Mouse (Mus musculus) hindbrain, embryonic 13.5 days (tissue): ENCODE measurements at regions not wholly inside any gene's neighbourhood (a gene's known extent, or its start where the extent isn't known, plus 50 kb on each side); places are given as distances from the start of the nearest gene placed in this dataset.

ENCODE experiments used
- ATAC-seq: fragments of 200-750 bp; cut with Nextera tagmentation; 2 replicates; pipeline ENCODE4 v1.8.0; 2017; ENCODE audit warnings: moderate TSS enrichment; ENCODE audit not compliant: low FRiP score
- H3K27ac ChIP-seq: fragments of 300-500 bp; sonication (generic); 2 replicates; pipeline ENCODE4 v1.5.1; 2015; ENCODE audit warnings: inconsistent platforms, mild to moderate bottlenecking, moderate library complexity
- H3K27me3 ChIP-seq: fragments of 300-500 bp; sonication (generic); 2 replicates; pipeline ENCODE4 v1.6.1; 2015; ENCODE audit warnings: mild to moderate bottlenecking, inconsistent platforms
- H3K36me3 ChIP-seq: fragments of 300-500 bp; sonication (generic); 2 replicates; pipeline ENCODE4 v1.6.1; 2015; ENCODE audit warnings: mild to moderate bottlenecking, inconsistent platforms
- H3K4me1 ChIP-seq: fragments of 300-500 bp; sonication (generic); replicated peaks from 2 replicates; pipeline ENCODE4 v1.6.1; 2015; ENCODE audit warnings: inconsistent platforms
- H3K4me2 ChIP-seq: fragments of 300-500 bp; sonication (generic); 2 replicates; pipeline ENCODE4 v1.6.1; 2015; ENCODE audit warnings: inconsistent platforms, mild to moderate bottlenecking, moderate library complexity
- H3K4me3 ChIP-seq: fragments of 300-500 bp; sonication (generic); 2 replicates; pipeline ENCODE4 v1.5.1; 2015; ENCODE audit warnings: mild to moderate bottlenecking, inconsistent platforms
- H3K9ac ChIP-seq: fragments of 300-500 bp; sonication (generic); 2 replicates; pipeline ENCODE4 v1.6.1; 2015; ENCODE audit warnings: mild to moderate bottlenecking, inconsistent platforms
- H3K9me3 ChIP-seq: fragments of 300-500 bp; sonication (generic); 2 replicates; pipeline ENCODE4 v1.6.1; 2016; ENCODE audit warnings: inconsistent platforms
- WGBS: fragments of 180-500 bp; shearing (Covaris S2); methylation state at CpG from one replicate; pipeline ENCODE4 v1.1.7; 2015; 5-methylcytosine and 5-hydroxymethylcytosine counted together

- ATAC-seq, result no peak
- no peaks in the 10 kb centered on the region for H3K9me3 ChIP-seq
- H3K4me3 ChIP-seq, result no peak overlapping the region
- no peak overlapping the region for H3K27ac ChIP-seq
- no peaks in the 10 kb centered on the region for H3K4me1 ChIP-seq
- H3K9ac ChIP-seq, result no peak overlapping the region
- no peaks in the 10 kb centered on the region for H3K36me3 ChIP-seq
- 89% methylated on average over 4 of the region's 4 CpGs for WGBS
- no peak overlapping the region for H3K4me2 ChIP-seq
- no peaks in the 10 kb centered on the region for H3K27me3 ChIP-seq
Measured at GRCm38 (mm10) chr3:43339101-43339500, 1596.7 kb downstream of the D3Ertd751e start.

DNA sequence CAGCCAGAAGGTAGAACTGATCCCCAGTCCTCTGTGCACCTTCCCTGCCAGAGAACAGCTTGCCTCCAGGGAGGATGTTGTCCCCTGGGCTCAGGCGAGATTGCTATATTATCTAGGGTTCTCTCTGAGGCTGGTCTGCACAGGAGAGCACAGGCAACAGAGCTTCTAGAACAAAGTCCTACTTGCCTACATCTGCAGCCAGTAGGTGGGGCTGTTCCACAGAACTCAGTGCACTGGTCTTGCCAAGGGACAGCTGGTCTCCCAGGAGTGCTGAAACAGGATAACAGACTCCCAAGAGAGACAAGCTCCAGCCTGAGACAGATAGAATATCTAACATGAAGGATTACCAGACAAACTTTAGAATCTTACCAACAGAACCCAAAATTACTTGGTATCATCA is 1600.5 kb downstream of the D3Ertd751e start:
- H3K4me1 ChIP-seq, result no peaks in the 10 kb centered on the region
- H3K27ac ChIP-seq, result no peak overlapping the region
- WGBS, result 100% methylated on average over 1 of the region's 1 CpGs
- no peaks in the 10 kb centered on the region for H3K9me3 ChIP-seq
- H3K4me3 ChIP-seq, result no peak overlapping the region
- H3K27me3 ChIP-seq, result no peaks in the 10 kb centered on the region
- no peak for ATAC-seq
- H3K4me2 ChIP-seq, result no peak overlapping the region
- H3K9ac ChIP-seq, result no peak overlapping the region
- no peaks in the 10 kb centered on the region for H3K36me3 ChIP-seq

- Histone ChIP-seq H3K4me1 (no peaks in the 10 kb centered on the region), H3K9me3 (no peaks in the 10 kb centered on the region), H3K36me3 (no peaks in the 10 kb centered on the region), H3K4me2 (no peak overlapping the region), H3K27me3 (no peaks in the 10 kb centered on the region), H3K27ac (no peak overlapping the region), H3K4me3 (no peak overlapping the region), H3K9ac (no peak overlapping the region)
- ATAC-seq, result no peak
Measured at GRCm38 (mm10) chr3:43352829-43353228, 1610.4 kb downstream of the D3Ertd751e start.

- H3K27ac ChIP-seq, result no peak overlapping the region
- no peak overlapping the region for H3K4me3 ChIP-seq
- WGBS, result 97% methylated on average over 1 of the region's 1 CpGs
- no peak overlapping the region for H3K9ac ChIP-seq
- H3K4me1 ChIP-seq, result no peaks in the 10 kb centered on the region
- no peaks in the 10 kb centered on the region for H3K9me3 ChIP-seq
- no peak overlapping the region for H3K4me2 ChIP-seq
- no peaks in the 10 kb centered on the region for H3K27me3 ChIP-seq
- ATAC-seq, result no peak
- no peaks in the 10 kb centered on the region for H3K36me3 ChIP-seq
Measured at GRCm38 (mm10) chr3:43358511-43358910, 1616.1 kb downstream of the D3Ertd751e start.

DNA sequence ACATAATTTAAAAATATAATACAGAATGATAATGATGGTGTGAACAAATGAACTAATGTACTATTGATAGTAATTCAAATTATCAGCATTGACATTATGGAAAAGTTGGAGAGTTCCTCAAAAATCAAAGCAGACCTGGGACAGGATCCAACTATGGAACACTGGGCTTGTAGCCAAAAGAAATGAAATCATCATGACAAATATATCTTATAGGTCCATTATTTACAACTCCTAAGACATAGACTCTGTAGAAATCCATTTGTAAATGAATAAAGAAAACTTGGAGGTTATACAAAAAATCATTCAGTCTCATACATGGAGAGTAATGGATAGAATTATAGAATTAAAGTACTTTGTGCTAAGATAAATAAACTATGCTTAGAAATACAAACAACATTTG is 1657.5 kb downstream of the D3Ertd751e start:
- no peak for ATAC-seq
- Histone ChIP-seq H3K4me2 (no peak overlapping the region), H3K4me1 (no peaks in the 10 kb centered on the region), H3K27ac (no peak overlapping the region), H3K9ac (no peak overlapping the region), H3K27me3 (no peaks in the 10 kb centered on the region), H3K4me3 (no peak overlapping the region), H3K9me3 (no peaks in the 10 kb centered on the region), H3K36me3 (no peaks in the 10 kb centered on the region)

DNA sequence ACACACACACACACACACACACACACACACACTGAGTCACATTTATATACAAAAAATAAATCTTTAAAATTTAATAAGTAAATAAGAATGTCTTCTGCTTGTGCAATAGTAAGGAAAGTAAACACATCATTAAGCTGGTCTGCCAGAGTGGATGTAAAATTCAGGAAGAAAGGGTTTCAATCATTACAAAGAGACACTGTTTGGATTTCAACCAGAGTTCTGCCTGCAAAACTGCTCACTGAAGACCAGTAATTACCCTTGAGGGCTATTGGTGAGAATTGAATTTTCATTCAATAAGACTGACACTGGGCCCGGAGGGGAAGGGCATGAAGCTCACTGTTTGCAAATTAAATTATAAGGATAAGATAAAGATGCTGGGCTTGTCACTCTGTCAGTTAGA is 1682.5 kb downstream of the D3Ertd751e start:
- no peak overlapping the region for H3K4me3 ChIP-seq
- ATAC-seq, result 0 out of 2 replicates have a peak, but pooled peaks have one; percentile 52
- H3K9ac ChIP-seq, result no peak overlapping the region
- H3K4me1 ChIP-seq, result no peaks in the 10 kb centered on the region
- H3K27ac ChIP-seq, result no peak overlapping the region
- WGBS, result 37% methylated on average over 1 of the region's 1 CpGs
- H3K27me3 ChIP-seq, result no peaks in the 10 kb centered on the region
- H3K4me2 ChIP-seq, result no peak overlapping the region
- no peaks in the 10 kb centered on the region for H3K9me3 ChIP-seq
- H3K36me3 ChIP-seq, result no peaks in the 10 kb centered on the region

DNA sequence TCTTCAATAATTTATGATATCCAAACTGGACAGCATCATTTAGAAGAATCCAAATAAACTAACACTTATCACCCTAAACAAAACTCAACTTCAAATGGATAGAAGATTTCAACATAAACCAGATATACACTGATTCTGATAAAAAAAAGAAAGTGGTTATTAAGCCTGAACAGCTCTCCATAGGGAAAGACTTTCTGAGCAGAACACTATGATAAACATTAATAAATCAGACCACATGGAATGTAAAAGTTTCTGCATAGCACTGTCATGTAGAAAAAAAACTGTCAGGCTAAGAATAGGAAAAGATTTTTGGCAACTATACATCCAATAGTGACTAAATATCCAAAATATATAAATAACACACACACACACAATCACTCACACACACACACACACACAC is 1684.3 kb downstream of the D3Ertd751e start:
- no peak for ATAC-seq
- no peak overlapping the region for H3K4me3 ChIP-seq
- H3K4me2 ChIP-seq, result no peak overlapping the region
- H3K9me3 ChIP-seq, result no peaks in the 10 kb centered on the region
- H3K27ac ChIP-seq, result no peak overlapping the region
- no peaks in the 10 kb centered on the region for H3K36me3 ChIP-seq
- H3K4me1 ChIP-seq, result no peaks in the 10 kb centered on the region
- H3K27me3 ChIP-seq, result no peaks in the 10 kb centered on the region
- H3K9ac ChIP-seq, result no peak overlapping the region

DNA sequence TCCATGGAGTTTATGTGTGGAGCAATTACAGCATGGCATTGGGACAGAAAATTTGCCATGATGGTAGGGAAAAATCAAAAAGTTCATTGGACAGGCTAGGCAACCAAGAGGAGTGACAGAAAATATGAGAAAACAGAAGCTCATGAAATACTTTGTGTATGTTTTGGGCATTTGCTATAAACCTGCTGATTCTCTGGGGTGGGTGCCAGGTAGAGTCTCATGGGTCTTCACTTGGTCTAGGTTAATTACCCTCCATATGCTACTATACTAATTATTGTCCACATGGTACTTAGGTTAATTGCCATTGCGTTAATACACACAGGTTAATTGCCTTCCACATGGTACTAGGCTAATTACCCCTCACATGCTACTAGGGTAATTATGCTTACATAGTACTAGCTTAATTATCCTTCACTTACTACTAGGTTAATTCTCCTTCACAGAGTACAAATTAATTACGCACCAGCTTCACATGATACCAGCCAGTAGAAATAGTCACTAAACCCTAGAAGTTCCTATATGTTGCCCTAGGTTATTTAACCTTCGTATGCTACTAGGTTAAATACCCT is 1719.2 kb downstream of the D3Ertd751e start:
- ATAC-seq, result no peak
- no peak overlapping the region for H3K4me3 ChIP-seq
- H3K9me3 ChIP-seq, result no peaks in the 10 kb centered on the region
- 80% methylated on average over 3 of the region's 3 CpGs for WGBS
- H3K9ac ChIP-seq, result no peak overlapping the region
- no peaks in the 10 kb centered on the region for H3K27me3 ChIP-seq
- no peaks in the 10 kb centered on the region for H3K36me3 ChIP-seq
- no peak overlapping the region for H3K4me2 ChIP-seq
- no peaks in the 10 kb centered on the region for H3K4me1 ChIP-seq
- H3K27ac ChIP-seq, result no peak overlapping the region
